Mouse (Mus musculus) thymus, postnatal 10 days (tissue): ENCODE data around the gene Slc26a11.
A peak's percentile ranks its signal among the peaks of the same experiment; 100 is the strongest.

Source experiments
- DNase-seq, 2 experiments: peaks; one replicate each; pipeline ENCODE4 v3.0.0; 2021; ENCODE audit warnings: low spot score in 2 of 2

Slc26a11 gene

GRCm38 (mm10) chr11:119402501-119403160 is 47.3 kb downstream of the Slc26a11 start:
- DNase-seq, result no peak

- DNase-seq, result peak; percentile 29 to 62
These were observed 49.3 kb downstream of the Slc26a11 start for GRCm38 (mm10) chr11:119404627-119405026.

- DNase-seq, result no peak
These were observed 52.0 kb downstream of the Slc26a11 start for GRCm38 (mm10) chr11:119407381-119407780.

GRCm38 (mm10) chr11:119407977-119408376 is 52.6 kb downstream of the Slc26a11 start:
- no peak for DNase-seq

GRCm38 (mm10) chr11:119419327-119420118 is 64.2 kb downstream of the Slc26a11 start:
- DNase-seq, result no peak

- DNase-seq, result peak in 1 of 2 experiments; percentile 38
These were observed 65.1 kb downstream of the Slc26a11 start for GRCm38 (mm10) chr11:119420426-119420825.

GRCm38 (mm10) chr11:119427431-119427830 is 72.1 kb downstream of the Slc26a11 start:
- peak in 1 of 2 experiments; percentile 33 for DNase-seq

GRCm38 (mm10) chr11:119427986-119428385 is 72.6 kb downstream of the Slc26a11 start:
- peak in 1 of 2 experiments; percentile 39 for DNase-seq

GRCm38 (mm10) chr11:119428649-119429136 is 73.3 kb downstream of the Slc26a11 start:
- DNase-seq, result peak; percentile 71 to 81
